Mouse (Mus musculus) urinary bladder, postnatal 4 days (tissue): Measurements from ENCODE around the gene Lin37.

Experiments used
- DNase-seq, 2 experiments: peaks; one replicate each; pipeline ENCODE4 v3.0.0; 2021 to 2022; ENCODE audit warnings: low spot score in 2 of 2

Lin37 gene

DNA sequence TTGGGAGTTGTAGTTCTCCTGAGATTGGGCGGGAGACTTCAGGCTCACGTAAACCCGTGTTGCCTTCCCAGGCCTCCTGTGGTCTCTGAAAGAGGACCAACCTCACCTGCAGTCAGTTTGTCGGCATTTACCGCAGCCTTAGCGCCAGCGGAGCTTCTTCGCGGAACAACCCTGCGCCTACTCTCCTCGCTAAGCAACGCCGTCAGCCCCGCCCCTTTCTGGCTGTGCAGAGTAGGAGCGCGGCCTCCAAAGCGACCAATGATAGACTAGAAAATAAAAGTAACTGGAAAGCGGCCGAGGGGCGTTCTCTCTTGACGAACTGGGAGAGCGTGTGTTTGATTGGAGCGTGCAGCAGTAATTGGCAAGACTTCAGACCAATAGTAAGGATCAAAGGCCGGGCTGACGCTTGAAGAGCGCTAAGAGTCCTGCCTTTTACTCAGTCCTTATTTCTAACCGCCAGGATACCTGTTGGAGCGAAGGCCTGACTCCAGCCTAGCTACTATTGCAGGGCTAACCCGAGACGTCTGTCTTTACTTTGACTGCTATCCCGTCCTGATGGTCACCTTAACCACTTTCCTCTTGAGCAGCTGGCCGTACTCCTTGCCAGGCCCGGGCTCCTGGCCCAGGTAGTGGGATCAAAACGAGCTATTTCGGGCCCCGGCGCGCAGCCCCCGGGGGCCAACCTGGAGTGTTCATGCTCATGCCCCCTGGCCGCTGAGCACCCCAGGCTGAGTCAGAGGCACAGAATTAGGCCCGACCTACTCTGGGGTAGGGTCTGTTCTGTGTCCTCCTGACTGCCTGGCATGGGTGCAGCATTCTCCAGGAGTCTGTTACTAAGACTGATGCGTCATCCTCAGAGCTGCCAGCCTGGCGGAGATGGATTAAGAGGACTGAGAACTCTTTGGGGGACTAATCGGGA, 7.3 kb downstream of the Lin37 start, which contains the start of the genes Hspb6 and Proser3:
Gene Hspb6 (plus strand): TSS at position 77 of the 919 bp plus-strand sequence.
Gene Proser3 (minus strand): TSS at position 198 of the 919 bp plus-strand sequence.
- peak; percentile 94 to 96 for DNase-seq

DNA sequence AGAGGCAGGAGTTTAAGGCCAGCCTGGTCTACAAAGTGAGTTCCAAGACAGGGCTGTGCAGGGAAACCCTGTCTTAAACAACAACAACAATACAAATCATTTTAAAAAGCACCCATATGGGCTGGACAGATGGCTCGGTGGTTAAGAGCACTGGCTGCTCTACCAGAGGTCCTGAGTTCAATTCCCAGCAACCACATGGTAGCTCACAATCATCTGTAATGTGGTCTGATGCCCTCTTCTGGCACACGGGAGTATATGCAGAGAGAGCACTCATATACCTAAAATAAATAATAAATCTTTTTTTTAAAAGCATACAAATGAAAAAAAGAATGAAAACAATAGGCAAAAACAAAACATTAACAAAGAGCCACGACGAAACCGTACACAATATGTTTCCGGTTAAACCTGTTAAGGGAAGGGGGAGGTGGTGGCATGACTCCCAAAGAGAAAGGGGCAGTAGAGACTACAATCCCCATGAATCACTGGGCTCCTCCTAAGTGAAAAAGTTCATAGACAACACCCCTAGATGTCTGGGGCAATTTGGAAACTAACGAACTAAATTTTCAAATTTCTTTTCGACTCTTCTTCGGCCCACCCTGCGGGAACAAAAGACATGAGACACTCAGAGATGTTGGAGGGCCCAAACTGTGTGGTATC, 8.1 kb downstream of the Lin37 start:
- no peak for DNase-seq

DNA sequence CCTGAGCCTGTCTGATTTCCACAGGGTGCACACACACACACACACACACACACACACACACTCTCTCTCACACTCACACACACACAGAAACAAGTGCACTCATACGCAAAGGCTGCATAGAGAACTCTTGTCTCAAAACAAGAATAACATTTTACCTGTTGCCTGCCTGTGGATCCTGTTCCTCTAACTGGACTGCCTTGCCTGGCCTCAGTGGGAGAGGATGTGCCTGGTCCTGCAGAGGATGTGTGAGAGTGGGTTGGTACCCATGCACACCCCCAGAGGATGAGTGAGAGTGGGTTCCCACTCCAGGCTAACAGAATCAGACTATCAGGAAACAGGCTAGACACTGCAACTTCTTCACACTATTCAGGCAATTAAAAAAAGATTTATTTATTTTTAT, 9.0 kb downstream of the Lin37 start:
- no peak for DNase-seq

DNA sequence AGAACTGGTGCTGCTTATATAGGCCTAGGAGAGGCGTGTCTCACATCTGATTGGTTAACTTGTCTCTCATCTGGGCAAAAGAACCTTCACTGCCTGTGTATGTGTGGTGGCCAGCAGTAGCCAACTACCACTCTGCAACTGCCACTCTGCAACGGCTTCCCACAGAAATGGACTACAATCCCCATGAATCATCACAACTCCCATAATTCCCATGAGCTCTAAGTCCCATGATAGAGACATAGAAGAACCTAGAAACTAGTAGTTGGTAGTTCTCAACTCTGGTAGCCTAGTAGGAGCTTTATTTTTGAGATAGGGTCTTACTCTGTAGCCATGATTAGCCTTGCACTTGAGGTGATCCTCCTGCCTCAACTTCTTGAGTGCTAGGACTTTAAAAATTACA, 9.8 kb downstream of the Lin37 start:
- no peak for DNase-seq

DNA sequence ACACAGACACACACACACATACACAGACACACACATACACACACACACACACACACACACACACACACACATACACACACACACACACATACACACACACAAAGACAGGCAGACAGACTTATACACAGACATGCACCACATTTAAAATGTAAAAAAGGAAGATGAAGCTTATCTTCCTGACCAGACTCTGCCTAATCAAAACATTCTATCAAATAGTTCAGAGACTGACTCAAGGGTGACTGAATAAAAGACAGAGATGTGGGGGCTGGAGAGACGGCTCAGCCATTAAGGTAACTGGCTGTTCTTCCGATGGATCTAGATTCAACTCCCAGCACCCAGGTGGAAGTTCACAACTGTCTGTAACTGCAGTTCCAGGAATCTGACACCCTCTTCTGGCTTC, 15.3 kb downstream of the Lin37 start:
- DNase-seq: no peak

DNA sequence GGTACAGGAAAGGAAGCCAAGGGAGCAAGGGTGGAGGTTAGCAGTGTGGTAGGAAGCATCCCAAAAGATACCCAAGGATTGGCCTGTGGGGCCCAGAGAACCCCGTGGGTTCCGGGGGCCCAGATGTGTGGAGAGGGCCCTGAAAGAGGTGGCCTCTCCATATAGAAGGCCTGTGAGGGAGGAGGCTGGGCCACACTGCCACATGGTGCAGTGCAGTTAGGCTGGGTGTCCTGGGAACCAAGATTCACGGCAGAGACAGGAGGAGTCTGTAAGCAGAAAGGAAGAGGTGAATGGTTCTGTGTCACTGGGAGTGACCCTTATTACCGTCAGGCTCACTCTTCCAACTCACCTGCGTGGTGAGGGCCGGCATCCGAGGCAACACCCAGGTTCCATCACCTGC, 19.1 kb downstream of the Lin37 start:
- no peak for DNase-seq

DNA sequence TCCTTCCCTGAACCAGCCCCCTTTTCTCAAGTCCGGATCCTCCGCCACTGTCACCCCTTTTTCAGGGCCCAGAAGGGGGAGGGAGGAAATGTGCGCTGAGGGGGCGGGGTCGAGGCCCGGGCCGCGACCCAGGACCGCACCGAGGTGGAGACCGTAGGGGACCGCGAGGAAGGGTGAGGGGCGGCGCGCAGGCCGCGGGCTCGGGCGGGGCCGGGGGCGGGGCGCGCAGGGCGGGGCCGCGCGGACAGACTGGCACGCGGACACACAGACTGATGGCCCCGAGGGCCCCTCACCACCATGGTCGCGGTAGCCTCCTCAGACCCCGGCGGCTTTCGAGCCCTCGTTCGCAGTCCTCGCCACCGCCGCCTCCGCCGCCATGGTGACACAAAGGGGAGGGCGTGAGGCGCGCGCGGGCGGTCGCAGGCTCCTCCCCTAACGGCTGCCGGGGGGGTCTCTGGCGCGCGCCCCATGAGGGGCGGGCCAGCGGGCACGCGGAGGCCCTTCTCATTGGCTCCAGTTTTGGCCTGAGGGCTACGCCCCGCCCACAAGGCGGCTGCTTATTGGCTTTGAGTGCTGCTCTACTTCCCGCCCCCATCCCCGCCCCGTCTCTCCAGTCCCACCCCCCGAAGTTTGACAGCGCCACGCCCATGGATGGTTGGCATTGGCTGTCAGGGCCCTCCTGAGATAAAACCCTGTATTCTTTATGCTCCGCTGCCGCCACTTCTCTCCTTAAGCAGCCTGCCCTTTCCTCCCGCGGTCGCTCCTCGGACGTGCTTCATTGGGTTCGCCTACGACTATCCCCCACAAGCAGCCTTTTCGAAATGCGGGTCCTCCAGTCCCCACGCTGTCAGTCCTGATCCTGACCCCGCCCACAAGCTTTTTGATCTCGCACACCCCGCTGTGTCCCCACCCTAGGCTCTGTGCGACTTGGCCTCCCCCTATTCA, 24.7 kb downstream of the Lin37 start, which contains the start of gene Arhgap33:
Gene Arhgap33 (minus strand): TSS at position 428 of the 945 bp plus-strand sequence.
- peak; percentile 94 to 95 for DNase-seq

DNA sequence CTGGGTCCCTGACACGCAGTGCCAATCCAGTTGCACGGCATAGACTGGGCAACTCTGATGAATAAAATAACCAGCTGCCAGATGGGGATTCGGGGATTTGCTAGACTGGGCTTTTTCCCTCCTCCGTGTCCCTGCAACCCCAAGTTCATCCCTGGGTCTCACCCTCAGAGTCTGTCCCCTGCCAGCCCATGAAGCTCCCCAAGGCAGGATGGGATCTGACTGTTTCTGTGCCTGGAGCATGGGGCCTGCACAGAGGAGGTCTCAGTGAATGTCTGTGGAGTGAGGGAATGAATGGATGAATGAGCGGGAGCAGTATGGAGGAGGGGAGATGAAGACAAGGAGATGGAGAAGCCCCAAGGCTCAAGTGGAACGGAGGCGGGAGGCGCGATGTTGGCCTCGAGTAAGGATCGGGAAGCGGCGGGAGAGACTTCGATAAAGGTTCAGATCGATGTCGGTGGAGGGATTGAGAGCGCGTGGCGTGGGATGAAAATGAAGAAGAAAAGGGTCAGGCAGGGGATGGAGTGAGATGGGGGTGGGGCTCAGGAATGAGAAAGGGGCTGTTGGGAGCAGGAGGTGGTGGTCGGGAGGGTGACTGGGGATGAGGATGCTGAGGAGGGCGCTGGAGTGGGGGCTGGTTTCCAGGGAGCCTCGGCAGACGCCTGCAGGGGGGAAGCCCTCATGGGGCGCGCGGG, 25.6 kb downstream of the Lin37 start:
- no peak for DNase-seq

DNA sequence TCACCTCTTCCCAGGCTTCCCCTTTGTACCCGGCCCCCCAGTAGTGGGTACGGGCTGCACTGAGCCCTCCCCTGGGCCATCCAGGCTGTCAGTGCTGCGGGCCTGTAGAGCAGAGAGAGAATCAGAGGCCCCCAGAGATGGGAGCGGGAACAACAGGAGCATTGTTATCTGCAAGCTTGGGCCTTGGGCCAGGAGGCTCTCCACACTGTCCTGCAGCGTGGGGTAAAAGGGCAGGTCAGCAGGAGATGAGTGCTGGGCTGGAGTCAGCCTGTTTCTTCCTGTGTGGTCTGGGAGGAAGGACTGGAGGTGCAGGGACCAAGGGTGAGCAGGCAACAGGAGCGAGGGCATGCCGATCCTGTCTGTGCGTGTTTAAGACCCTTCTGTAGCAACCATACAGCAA, 26.7 kb downstream of the Lin37 start:
- DNase-seq: peak in 1 of 2 experiments; percentile 74

DNA sequence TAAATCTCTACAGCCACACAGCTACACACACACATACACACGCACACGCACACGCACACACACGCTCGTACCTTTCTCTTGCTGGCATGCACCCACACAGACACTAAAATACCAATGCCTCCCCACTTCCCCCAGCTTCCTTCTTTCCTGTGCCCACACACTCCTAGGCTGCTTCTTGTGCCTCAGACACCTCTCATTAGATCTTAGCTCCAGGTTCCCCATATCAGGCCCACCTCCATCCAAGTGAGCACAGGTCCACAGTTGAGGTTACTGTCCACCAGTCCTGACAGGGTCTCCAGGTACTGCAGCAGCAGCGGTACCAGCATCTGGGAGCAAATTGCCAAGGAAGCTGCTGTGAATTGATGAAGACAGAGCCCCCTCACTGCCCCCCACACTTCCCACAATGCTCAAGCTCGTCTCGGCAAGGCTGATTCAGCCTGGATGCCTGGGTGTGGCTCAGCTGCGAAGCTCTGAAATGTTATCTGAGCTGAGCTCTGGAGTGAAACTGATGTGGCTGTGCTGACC, 28.3 kb downstream of the Lin37 start:
- no peak for DNase-seq

DNA sequence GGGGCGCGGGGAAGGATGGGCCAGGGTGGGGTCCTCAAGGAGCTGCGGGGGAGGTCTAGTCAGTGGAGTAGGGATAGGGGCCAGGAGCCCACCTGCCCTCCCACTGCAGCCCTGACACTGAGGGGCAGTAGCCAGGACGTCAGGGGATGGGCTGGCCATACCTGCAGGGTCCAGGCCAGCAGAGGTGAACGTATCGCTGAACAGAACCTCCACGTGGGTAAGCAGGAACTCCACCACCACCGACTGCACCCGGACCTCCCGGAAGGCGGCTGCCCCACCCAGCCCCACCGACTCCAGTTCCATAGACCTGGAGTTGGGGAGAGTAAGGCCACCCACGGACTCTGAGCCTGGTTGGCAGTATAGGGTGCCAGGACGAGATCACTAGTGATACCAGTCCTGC, 32.7 kb downstream of the Lin37 start:
- DNase-seq: no peak

DNA sequence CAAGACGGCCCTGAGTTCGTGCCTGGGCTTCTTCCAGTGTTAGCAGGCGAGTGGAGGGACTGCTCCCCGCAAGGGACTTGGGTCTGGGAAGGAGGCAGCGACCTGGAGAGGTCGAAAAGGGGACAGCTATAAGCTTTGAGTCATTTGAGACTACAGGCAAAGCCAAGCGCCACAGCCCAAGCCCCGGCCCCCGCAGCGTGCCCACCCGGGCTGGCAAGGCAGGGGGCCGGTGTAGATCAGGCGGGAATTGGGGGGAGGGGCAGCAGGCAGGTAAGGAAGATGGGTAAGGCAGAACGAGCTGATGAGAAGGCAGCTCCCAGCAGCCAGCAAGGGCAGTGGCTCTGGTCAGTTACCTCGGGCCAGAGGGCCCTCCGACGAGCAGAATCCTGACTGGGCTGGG, 33.2 kb downstream of the Lin37 start:
- DNase-seq: no peak

DNA sequence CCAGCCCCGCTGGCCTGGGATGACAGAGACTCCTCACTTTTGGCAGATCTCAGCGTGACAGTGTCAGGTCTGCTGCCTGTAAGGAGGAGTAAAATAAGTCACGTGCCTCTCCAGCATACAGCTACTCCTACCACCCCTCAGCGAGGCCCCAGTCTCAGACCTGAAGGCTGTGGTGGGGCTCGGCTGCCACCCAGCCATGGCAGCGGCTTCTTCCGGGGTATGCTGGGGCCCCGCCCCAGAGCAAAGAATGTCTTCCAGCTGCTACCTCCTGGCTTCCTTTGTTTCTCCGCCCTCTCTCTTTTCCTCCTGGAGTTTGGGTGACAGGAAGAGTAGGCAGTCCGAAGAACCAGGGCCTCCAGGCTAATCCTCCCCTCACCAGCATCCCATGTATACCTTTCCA, 33.7 kb downstream of the Lin37 start:
- DNase-seq: no peak

DNA sequence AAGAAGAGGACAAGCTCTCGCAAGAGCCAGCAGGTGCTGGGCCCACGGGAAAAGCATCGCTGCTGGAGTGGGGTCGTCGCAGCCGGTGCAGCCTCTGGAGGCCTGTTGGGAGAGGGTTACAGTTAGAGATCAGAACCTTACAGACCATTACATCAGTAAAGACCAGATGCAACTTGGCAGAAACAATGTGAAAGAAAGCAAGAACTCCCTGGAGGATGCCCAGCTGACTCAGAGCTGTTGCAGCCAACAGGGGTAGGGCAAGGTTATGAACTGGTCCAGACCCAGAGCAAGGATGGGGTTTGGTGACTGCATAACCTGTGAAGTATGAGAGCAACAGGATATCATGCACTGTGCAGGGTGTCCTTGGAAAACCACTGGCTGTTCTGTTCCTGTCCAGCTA, 35.2 kb downstream of the Lin37 start:
- DNase-seq: no peak

DNA sequence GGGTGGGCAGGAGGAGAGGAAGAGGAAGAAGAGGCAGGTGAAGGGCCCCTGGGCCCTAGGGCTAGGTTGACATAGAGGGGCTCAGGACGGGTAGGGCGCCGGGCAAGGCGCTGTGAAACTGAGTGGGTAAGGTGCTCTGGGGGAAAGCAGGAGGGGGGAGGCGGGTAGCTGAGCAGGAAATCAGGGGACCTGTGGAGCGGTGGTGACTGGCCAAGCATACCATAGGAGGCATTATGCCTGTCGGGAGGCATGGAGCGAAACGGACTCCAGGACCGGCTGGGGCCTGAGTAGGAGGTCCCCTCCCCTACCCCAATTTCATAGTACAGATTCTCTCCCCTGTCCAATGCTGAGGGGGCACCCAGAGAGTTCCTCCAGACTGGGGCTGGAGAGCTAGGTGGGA, 36.8 kb downstream of the Lin37 start:
- DNase-seq: no peak

DNA sequence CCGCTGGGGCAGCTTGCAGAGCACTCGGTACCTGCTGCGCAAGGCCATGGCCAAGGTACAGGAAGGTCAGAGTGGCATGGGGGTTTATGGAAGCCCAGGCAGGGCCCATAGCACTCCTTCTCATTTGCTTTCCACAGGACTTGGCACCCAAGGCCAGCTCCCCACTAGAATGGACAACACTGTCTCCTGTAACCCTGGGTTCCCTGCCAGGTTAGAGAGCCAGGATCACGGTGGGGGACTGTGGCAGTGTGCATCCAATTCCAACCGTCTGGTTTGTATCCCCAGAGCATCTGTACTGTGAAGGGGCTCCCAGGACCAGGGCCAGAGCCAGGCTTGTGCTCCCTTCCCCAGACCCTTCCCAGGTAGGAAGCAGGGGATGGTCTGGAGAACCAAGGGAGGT, 38.8 kb downstream of the Lin37 start:
- DNase-seq: no peak

DNA sequence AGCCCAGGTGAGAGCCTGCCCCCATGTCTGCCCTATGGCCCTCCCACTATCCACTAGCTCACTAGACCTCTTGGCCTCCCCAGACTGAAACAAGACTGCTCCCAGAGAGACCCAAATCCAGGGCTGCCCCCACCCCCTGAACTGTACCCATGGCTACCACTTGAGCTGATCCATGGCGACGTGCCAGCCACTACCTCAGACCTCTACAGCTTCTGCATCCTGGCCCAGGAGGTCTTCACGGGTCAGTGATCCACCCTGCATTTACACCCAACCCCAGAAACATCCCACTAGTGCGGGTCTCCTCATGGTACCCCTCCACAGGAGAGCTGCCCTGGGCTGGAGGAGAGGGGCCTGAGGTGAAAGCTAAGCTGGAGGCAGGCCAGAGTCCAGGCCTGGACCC, 39.2 kb downstream of the Lin37 start:
- DNase-seq: no peak

DNA sequence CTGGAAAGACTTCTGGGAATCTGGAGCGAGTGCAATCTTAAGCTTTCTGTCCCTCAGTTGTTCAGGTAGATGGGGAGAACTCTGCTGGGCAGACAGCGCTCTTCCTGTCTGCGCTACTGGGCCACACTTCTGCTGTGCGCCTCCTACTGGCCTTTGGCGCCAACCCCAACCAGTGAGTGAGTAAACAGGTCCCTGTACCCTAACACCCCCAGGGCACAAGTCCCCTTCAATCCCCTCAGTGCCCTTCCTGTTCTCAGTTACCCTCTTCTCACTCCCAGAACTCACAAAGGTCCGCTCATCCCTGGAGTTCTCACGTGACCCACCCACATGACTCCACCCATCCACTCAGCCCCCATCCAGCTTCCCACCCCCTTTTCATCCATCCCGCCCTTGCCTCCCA, 41.3 kb downstream of the Lin37 start:
- DNase-seq: no peak

DNA sequence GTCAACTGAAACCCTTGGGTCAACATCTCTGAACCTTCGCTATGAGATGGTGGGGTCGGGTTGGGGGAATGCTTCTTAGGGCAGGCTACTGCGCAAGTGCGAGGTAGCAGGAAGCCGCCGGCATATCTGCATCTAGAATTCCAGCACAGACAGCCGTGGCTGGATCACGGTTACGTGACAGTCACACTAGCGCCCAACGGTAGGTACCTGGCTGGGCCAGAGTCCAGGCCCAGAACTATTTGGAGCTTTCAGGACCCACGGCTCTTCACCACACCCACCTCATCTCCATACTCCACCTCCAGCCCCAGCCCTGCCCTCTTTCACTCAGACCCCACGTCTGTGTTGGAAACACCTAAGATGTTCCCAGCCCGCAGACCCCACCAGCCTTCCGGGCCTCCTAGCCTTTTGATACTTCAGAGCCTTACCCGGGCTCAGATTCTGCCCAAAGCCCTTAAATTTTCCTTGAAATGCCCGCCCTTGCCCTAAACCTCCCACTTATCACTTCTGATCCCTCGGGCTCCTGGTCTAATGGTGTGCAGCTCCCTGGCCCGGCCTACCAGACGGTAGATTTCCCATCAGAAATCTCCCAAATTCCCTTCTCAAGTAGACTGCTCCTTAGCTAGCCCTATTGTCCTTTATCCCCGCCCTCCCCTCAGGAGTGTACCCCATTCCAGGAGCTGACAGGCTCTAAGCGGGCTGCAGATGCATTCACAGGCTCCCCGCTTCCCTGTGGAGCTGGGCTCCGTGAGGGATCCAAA, 44.5 kb downstream of the Lin37 start:
- no peak for DNase-seq

DNA sequence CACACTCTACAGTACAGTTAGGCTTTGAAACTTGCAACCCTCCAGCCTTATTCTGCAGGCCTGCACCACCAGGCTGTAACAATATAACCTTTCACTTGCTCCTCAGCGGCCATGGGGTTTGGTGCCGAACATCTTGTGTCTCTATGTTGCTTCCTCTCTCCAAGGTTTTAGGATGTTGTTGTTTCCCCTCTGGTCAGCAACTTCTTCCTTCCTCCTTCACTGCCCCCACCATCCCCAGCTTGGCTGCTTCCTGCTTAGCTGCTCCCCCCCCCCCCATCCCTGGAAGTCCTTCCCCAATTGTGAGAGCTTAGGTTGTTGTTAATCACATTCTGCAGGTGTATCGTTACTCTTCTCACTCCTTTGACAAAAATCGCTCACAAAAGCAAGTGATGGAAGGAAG, 51.6 kb downstream of the Lin37 start:
- DNase-seq: no peak
